Mouse (Mus musculus) limb, embryonic 14.5 days (tissue): Measurements from ENCODE around the gene Gsap. TPM values are rescaled to one million over a fixed set of nuclear protein-coding genes. Genes with fewer than 3 reads are reported as not detected.
A peak's percentile ranks its signal among the peaks of the same experiment; 100 is the strongest.

ENCODE experiments used
- ATAC-seq: fragments of 200-750 bp; cut with Nextera tagmentation; 2 replicates; pipeline ENCODE4 v1.8.0; 2017; ENCODE audit warnings: low read depth, moderate number of reproducible peaks, moderate TSS enrichment; ENCODE audit not compliant: low FRiP score
- DNase-seq: peaks from one replicate; pipeline ENCODE4 v3.0.0-alpha.2; 2015; ENCODE audit warnings: low spot score
- H3K27ac ChIP-seq: fragments of 300-500 bp; sonication (generic); replicated peaks from 2 replicates; pipeline ENCODE4 v1.5.1; 2014; ENCODE audit warnings: low read depth, mild to moderate bottlenecking, low read length, moderate library complexity, mixed read lengths
- H3K27me3 ChIP-seq: fragments of 300-500 bp; sonication (generic); 2 replicates; pipeline ENCODE4 v1.6.1; 2014; ENCODE audit warnings: low read length, mixed read lengths; ENCODE audit not compliant: control insufficient read depth, insufficient read depth
- H3K36me3 ChIP-seq: fragments of 300-500 bp; sonication (generic); 2 replicates; pipeline ENCODE4 v1.6.1; 2014; ENCODE audit warnings: mild to moderate bottlenecking, low read length, moderate library complexity, mixed read lengths; ENCODE audit not compliant: control insufficient read depth, insufficient read depth
- H3K4me1 ChIP-seq: fragments of 300-500 bp; sonication (generic); 2 replicates; pipeline ENCODE4 v1.6.1; 2014; ENCODE audit warnings: antibody characterized with exemption, low read length, mixed read lengths; ENCODE audit not compliant: control insufficient read depth, insufficient read depth
- H3K4me2 ChIP-seq: fragments of 300-500 bp; sonication (generic); replicated peaks from 2 replicates; pipeline ENCODE4 v1.6.1; 2014; ENCODE audit warnings: low read depth, mild to moderate bottlenecking, low read length, moderate library complexity; ENCODE audit not compliant: severe bottlenecking
- H3K4me3 ChIP-seq: fragments of 300-500 bp; sonication (generic); replicated peaks from 2 replicates; pipeline ENCODE4 v1.5.1; 2014; ENCODE audit warnings: low read length
- H3K9ac ChIP-seq: fragments of 300-500 bp; sonication (generic); 2 replicates; pipeline ENCODE4 v1.6.1; 2014; ENCODE audit warnings: mild to moderate bottlenecking, low read depth, low read length, moderate library complexity; ENCODE audit not compliant: severe bottlenecking
- H3K9me3 ChIP-seq: fragments of 300-500 bp; sonication (generic); 2 replicates; pipeline ENCODE4 v1.6.1; 2016; ENCODE audit warnings: low read length; ENCODE audit not compliant: control insufficient read depth
- POLR2A ChIP-seq: fragments of 200-500 bp; IDR thresholded peaks from 2 replicates; pipeline ENCODE4 v1.8.0; 2012; ENCODE audit warnings: inconsistent platforms, mild to moderate bottlenecking, moderate library complexity, borderline replicate concordance; ENCODE audit not compliant: insufficient read depth, insufficient read length; ENCODE audit errors: extremely low read depth
- WGBS: fragments of 180-500 bp; shearing (Covaris S2); extraction: QIAGEN DNeasy Blood & Tissue Kit; methylation state at CpG from one replicate; pipeline ENCODE4 v1.1.7; 2014; 5-methylcytosine and 5-hydroxymethylcytosine counted together
- polyA plus RNA-seq, 2 experiments: library from polyadenylated mRNA; depleted of rRNA in 1 of 2; stranded (reverse) in 1 of 2; unstranded in 1 of 2; fragments of >200 nt; fragmentation: Nextera tagmentation in 1 of 2; extraction: Ambion mirVana in 1 of 2; gene quantifications; 2 replicates each; pipeline versions ENCODE4 v1.2.1 to v1.2.3; 2012 to 2014

Gsap gene
- polyA plus RNA-seq, 2 experiments = 2.8 to 2.9 TPM

- Histone ChIP-seq H3K27ac (no peak overlapping the region), H3K9ac (no peak overlapping the region), H3K4me2 (no peak overlapping the region), H3K9me3 (no peaks in the 10 kb centered on the region), H3K27me3 (no peaks in the 10 kb centered on the region), H3K36me3 (no peaks in the 10 kb centered on the region), H3K4me1 (peaks cover 12% of the 10 kb centered on the region), H3K4me3 (no peak overlapping the region)
- WGBS = 40% methylated on average over 7 of the region's 7 CpGs
- ATAC-seq = no peak
- no peak for DNase-seq
- TF ChIP-seq POLR2A = no peak
These were observed 74.7 kb downstream of the Gsap start for GRCm38 (mm10) chr5:21260746-21261145.

GRCm38 (mm10) chr5:21261202-21261844, 75.3 kb downstream of the Gsap start:
- 26% methylated on average over 6 of the region's 6 CpGs for WGBS
- H3K4me3 ChIP-seq = no peak overlapping the region
- no peaks in the 10 kb centered on the region for H3K27me3 ChIP-seq
- H3K4me1 ChIP-seq = peaks cover 12% of the 10 kb centered on the region
- no peak for TF ChIP-seq POLR2A
- no peak overlapping the region for H3K9ac ChIP-seq
- ATAC-seq (no peak; the same call in 1 of the 2 replicates), DNase-seq (no peak)
- H3K9me3 ChIP-seq = no peaks in the 10 kb centered on the region
- H3K4me2 ChIP-seq = no peak overlapping the region
- no peak overlapping the region for H3K27ac ChIP-seq
- H3K36me3 ChIP-seq = no peaks in the 10 kb centered on the region

GRCm38 (mm10) chr5:21263202-21264055, 77.4 kb downstream of the Gsap start:
- H3K9me3 ChIP-seq = no peaks in the 10 kb centered on the region
- TF ChIP-seq POLR2A = no peak
- H3K9ac ChIP-seq = no peak overlapping the region
- WGBS = 59% methylated on average over 18 of the region's 18 CpGs
- H3K4me2 ChIP-seq = no peak overlapping the region
- no peaks in the 10 kb centered on the region for H3K36me3 ChIP-seq
- no peak overlapping the region for H3K4me3 ChIP-seq
- peaks cover 12% of the 10 kb centered on the region for H3K4me1 ChIP-seq
- no peak for DNase-seq
- no peak overlapping the region for H3K27ac ChIP-seq
- no peak for ATAC-seq
- no peaks in the 10 kb centered on the region for H3K27me3 ChIP-seq

- 85% methylated on average over 8 of the region's 8 CpGs for WGBS
- Histone ChIP-seq H3K4me3 (no peak overlapping the region), H3K4me2 (no peak overlapping the region), H3K36me3 (no peaks in the 10 kb centered on the region), H3K9ac (no peak overlapping the region), H3K9me3 (no peaks in the 10 kb centered on the region), H3K27me3 (no peaks in the 10 kb centered on the region), H3K27ac (no peak overlapping the region), H3K4me1 (peaks cover 12% of the 10 kb centered on the region)
- ATAC-seq (no peak), DNase-seq (no peak)
- TF ChIP-seq POLR2A = no peak
These were observed 78.4 kb downstream of the Gsap start for GRCm38 (mm10) chr5:21264352-21265021.

- H3K9me3 ChIP-seq = no peaks in the 10 kb centered on the region
- H3K4me1 ChIP-seq = peaks cover 12% of the 10 kb centered on the region
- no peak overlapping the region for H3K4me3 ChIP-seq
- no peak for TF ChIP-seq POLR2A
- H3K27ac ChIP-seq = no peak overlapping the region
- H3K36me3 ChIP-seq = no peaks in the 10 kb centered on the region
- ATAC-seq (peak; percentile 50; the same call in 1 of the 2 replicates), DNase-seq (peak; percentile 94)
- 28% methylated on average over 4 of the region's 4 CpGs for WGBS
- no peak overlapping the region for H3K4me2 ChIP-seq
- H3K27me3 ChIP-seq = no peaks in the 10 kb centered on the region
- H3K9ac ChIP-seq = no peak overlapping the region
These were observed 79.0 kb downstream of the Gsap start for GRCm38 (mm10) chr5:21265049-21265448.
